Mouse (Mus musculus) embryo, embryonic 10.5 days (tissue): Measurements from ENCODE around the gene Mthfd2l.

Source experiments
- DNase-seq: peaks from one replicate; pipeline ENCODE4 v3.0.0-alpha.2; 2015; ENCODE audit warnings: low spot score

Gene Mthfd2l

GRCm38 (mm10) chr5:90949499-90949898 is 18.6 kb downstream of the Mthfd2l start:
- DNase-seq, result no peak

- DNase-seq, result peak; percentile 12
These were observed 20.6 kb downstream of the Mthfd2l start for GRCm38 (mm10) chr5:90951475-90951874.

- DNase-seq, result peak; percentile 37
These were observed 22.0 kb downstream of the Mthfd2l start for GRCm38 (mm10) chr5:90952731-90953481.

GRCm38 (mm10) chr5:90964316-90964715 is 33.4 kb downstream of the Mthfd2l start:
- DNase-seq, result peak; percentile 29

GRCm38 (mm10) chr5:90964764-90965163 is 33.8 kb downstream of the Mthfd2l start:
- no peak for DNase-seq

GRCm38 (mm10) chr5:90965386-90965785 is 34.5 kb downstream of the Mthfd2l start:
- DNase-seq, result no peak

- peak; percentile 72 for DNase-seq
These were observed 46.3 kb downstream of the Mthfd2l start for GRCm38 (mm10) chr5:90977244-90977643.

GRCm38 (mm10) chr5:90980297-90980696 is 49.4 kb downstream of the Mthfd2l start:
- DNase-seq, result no peak

GRCm38 (mm10) chr5:90987605-90988004 is 56.7 kb downstream of the Mthfd2l start:
- DNase-seq, result no peak

GRCm38 (mm10) chr5:90988149-90988548 is 57.2 kb downstream of the Mthfd2l start:
- no peak for DNase-seq

GRCm38 (mm10) chr5:90988592-90988991 is 57.7 kb downstream of the Mthfd2l start:
- DNase-seq, result no peak

GRCm38 (mm10) chr5:90999942-91000341 is 69.0 kb downstream of the Mthfd2l start:
- no peak for DNase-seq

- no peak for DNase-seq
These were observed 84.3 kb downstream of the Mthfd2l start for GRCm38 (mm10) chr5:91015216-91015615.

GRCm38 (mm10) chr5:91023114-91023513 is 92.2 kb downstream of the Mthfd2l start:
- DNase-seq, result no peak

GRCm38 (mm10) chr5:91027164-91027563 is 96.2 kb downstream of the Mthfd2l start, which contains the start of gene Epgn:
TSS of gene Epgn (plus strand) at chr5:91027464.
- no peak for DNase-seq

- DNase-seq, result no peak
These were observed 96.9 kb downstream of the Mthfd2l start for GRCm38 (mm10) chr5:91027840-91028239.

- DNase-seq, result no peak
These were observed 99.7 kb downstream of the Mthfd2l start for GRCm38 (mm10) chr5:91030629-91031028.

- no peak for DNase-seq
These were observed 104.4 kb downstream of the Mthfd2l start for GRCm38 (mm10) chr5:91035341-91035740.

- DNase-seq, result no peak
These were observed 105.7 kb downstream of the Mthfd2l start for GRCm38 (mm10) chr5:91036628-91037027.

GRCm38 (mm10) chr5:91037756-91038155 is 106.8 kb downstream of the Mthfd2l start:
- DNase-seq, result no peak

- peak; percentile 11 for DNase-seq
These were observed 107.6 kb downstream of the Mthfd2l start for GRCm38 (mm10) chr5:91038547-91038946.

GRCm38 (mm10) chr5:91038963-91039362 is 108.0 kb downstream of the Mthfd2l start:
- no peak for DNase-seq

GRCm38 (mm10) chr5:91047987-91048386 is 117.1 kb downstream of the Mthfd2l start:
- no peak for DNase-seq

GRCm38 (mm10) chr5:91048397-91048796 is 117.5 kb downstream of the Mthfd2l start:
- DNase-seq, result no peak
